ENCODE assay signal across 16 mouse cellular contexts in the genomic region with DNA sequence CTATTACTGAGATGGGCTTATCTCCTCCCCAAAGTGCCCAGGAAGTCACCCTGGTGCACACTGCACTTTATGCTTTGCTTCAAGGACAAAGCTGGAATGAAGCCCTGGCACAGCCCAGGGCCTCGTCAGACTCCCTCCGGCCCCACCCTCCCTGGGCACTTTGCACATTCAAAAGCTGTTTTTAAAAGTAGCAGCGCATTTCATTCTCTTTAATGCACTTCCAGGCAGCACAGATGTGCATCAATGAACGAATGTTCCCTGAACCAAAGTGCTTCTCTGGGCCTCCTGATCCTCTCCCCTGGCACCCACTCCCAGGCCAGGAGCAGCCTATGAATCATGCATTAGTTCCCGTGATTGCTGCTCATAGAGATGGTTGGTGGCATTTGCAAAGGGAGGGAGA. TPM values are rescaled to one million over a fixed set of nuclear protein-coding genes. Genes with fewer than 3 reads are reported as not detected.
DNase-seq lines count a peak whose midpoint lies in the region; ATAC-seq lines count a peak whose summit lies in the region.
"Had no signal": no experiment of that assay in that cellular context is flagged by ENCODE, and none has a peak within 500 bp of the region (broad histone marks: within the 10 kb centered on the region; RNA-seq: fewer than 3 reads in every experiment).

No protein-coding gene starts in this region.

- no peaks in the 10 kb centered on the region for H3K9me3 ChIP-seq in hindbrain, embryonic 13.5 days
- H3K9me3 ChIP-seq in hindbrain, embryonic 11.5 days (ENCODE audit: control insufficient read depth, low read length): no peaks in the 10 kb centered on the region
- H3K9me3 ChIP-seq: embryonic facial prominence, embryonic 15.5 days; heart, embryonic 12.5 days; lung, embryonic 15.5 days had no signal

- no peak overlapping the region for H3K4me3 ChIP-seq in hindbrain, embryonic 13.5 days
- H3K4me3 ChIP-seq in hindbrain, embryonic 11.5 days (ENCODE audit: low read depth, low read length): no peak overlapping the region
- H3K4me3 ChIP-seq: embryonic facial prominence, embryonic 15.5 days; heart, embryonic 12.5 days; lung, embryonic 15.5 days had no signal

- no peak overlapping the region for H3K9ac ChIP-seq in hindbrain, embryonic 13.5 days
- H3K9ac ChIP-seq in hindbrain, embryonic 11.5 days (ENCODE audit: low read depth, low read length): no peak overlapping the region
- H3K9ac ChIP-seq: embryonic facial prominence, embryonic 15.5 days; heart, embryonic 12.5 days; lung, embryonic 15.5 days had no signal

- peaks cover 13% of the 10 kb centered on the region for H3K4me1 ChIP-seq in hindbrain, embryonic 13.5 days (replicated peaks)
- no peaks in the 10 kb centered on the region for H3K4me1 ChIP-seq in hindbrain, embryonic 11.5 days (replicated peaks; ENCODE audit: control insufficient read depth, insufficient read depth, low read length)
- H3K4me1 ChIP-seq: heart, embryonic 12.5 days; lung, embryonic 15.5 days had no signal

- DNase-seq in hindbrain, embryonic 11.5 days (ENCODE audit: low spot score): no peak
- DNase-seq in ovary, postnatal 36 days (ENCODE audit: low spot score): peak; percentile 9
- no peak for DNase-seq in ovary, postnatal 10 days (ENCODE audit: low spot score)
- peak; percentile 75 for DNase-seq in adrenal gland, postnatal 14 days
- DNase-seq in retina, embryonic 14.5 days (ENCODE audit: low spot score): peak; percentile 35
- DNase-seq in embryo, embryonic 11 days: no peak
- DNase-seq in spleen, postnatal 10 days (ENCODE audit: low spot score in 2 of 2): no peak
- DNase-seq: cerebellum, adult 8-10 months; gastrocnemius, postnatal 36 days; heart, postnatal 4 days; liver had no signal

- no peak overlapping the region for H3K4me2 ChIP-seq in hindbrain, embryonic 13.5 days
- no peak overlapping the region for H3K4me2 ChIP-seq in hindbrain, embryonic 11.5 days (replicated peaks; ENCODE audit: low read depth, low read length)
- H3K4me2 ChIP-seq: embryonic facial prominence, embryonic 15.5 days; heart, embryonic 12.5 days; lung, embryonic 15.5 days had no signal

- no peaks in the 10 kb centered on the region for H3K36me3 ChIP-seq in hindbrain, embryonic 13.5 days
- H3K36me3 ChIP-seq in hindbrain, embryonic 11.5 days (ENCODE audit: control insufficient read depth, insufficient read depth, low read length): no peaks in the 10 kb centered on the region
- H3K36me3 ChIP-seq: embryonic facial prominence, embryonic 15.5 days; heart, embryonic 12.5 days; lung, embryonic 15.5 days had no signal

- H3K27ac ChIP-seq in hindbrain, embryonic 13.5 days: peak overlapping the region; percentile 18; the same call in 1 of the 2 replicates
- H3K27ac ChIP-seq in hindbrain, embryonic 11.5 days (ENCODE audit: low read depth, low read length): no peak overlapping the region
- H3K27ac ChIP-seq: embryonic facial prominence, embryonic 15.5 days; kidney, postnatal 0 days; lung, embryonic 15.5 days had no signal

- ATAC-seq in hindbrain, embryonic 13.5 days (ENCODE audit: low FRiP score): no peak
- ATAC-seq in hindbrain, embryonic 11.5 days (ENCODE audit: low FRiP score): no peak

- WGBS in hindbrain, embryonic 13.5 days: 37% methylated on average over 5 of the region's 5 CpGs
- 66% methylated on average over 5 of the region's 5 CpGs for WGBS in hindbrain, embryonic 11.5 days

- H3K27me3 ChIP-seq in hindbrain, embryonic 13.5 days: no peaks in the 10 kb centered on the region
- H3K27me3 ChIP-seq in hindbrain, embryonic 11.5 days (ENCODE audit: control insufficient read depth, insufficient read depth, low read length): no peaks in the 10 kb centered on the region
- H3K27me3 ChIP-seq: embryonic facial prominence, embryonic 15.5 days; heart, embryonic 12.5 days; lung, embryonic 15.5 days had no signal

RNA-seq across cellular contexts. Expression of a gene that starts 53.8 kb away (rescaled TPM):
- polyA plus RNA-seq in hindbrain, embryonic 13.5 days (2015; fragmentation: Nextera tagmentation; extraction: Ambion mirVana): 2.2 and 2.6 TPM in 2 replicates
- polyA plus RNA-seq in hindbrain, embryonic 11.5 days (2014; fragmentation: Nextera tagmentation; extraction: Ambion mirVana): 3.2 and 3.3 TPM in 2 replicates
- 6.2 and 8.2 TPM in 2 replicates for total RNA-seq in adrenal gland, postnatal 14 days (2021)

Comparison
In these comparisons a context has a peak if more than half of its experiments do, and no peak if none do; other contexts are left out.
1. DNase-seq: peak in ovary, postnatal 36 days (single experiment), adrenal gland, postnatal 14 days (single experiment) and retina, embryonic 14.5 days (single experiment); none in hindbrain, embryonic 11.5 days (single experiment), ovary, postnatal 10 days (single experiment), embryo, embryonic 11 days (single experiment) and spleen, postnatal 10 days (0 of 2).